Mouse (Mus musculus) heart, embryonic 12.5 days (tissue): ENCODE results near the gene Mst1. TPM values are rescaled to one million over a fixed set of nuclear protein-coding genes. Genes with fewer than 3 reads are reported as not detected.

Source experiments
- ATAC-seq: fragments of 200-750 bp; cut with Nextera tagmentation; 2 replicates; pipeline ENCODE4 v1.8.0; 2017; ENCODE audit warnings: moderate TSS enrichment, moderate library complexity; ENCODE audit not compliant: insufficient number of reproducible peaks, low FRiP score
- H3K27ac ChIP-seq: fragments of 300-500 bp; sonication (generic); 2 replicates; pipeline ENCODE4 v1.5.1; 2016; ENCODE audit warnings: mild to moderate bottlenecking, moderate library complexity; ENCODE audit not compliant: poor library complexity, severe bottlenecking
- H3K27me3 ChIP-seq: fragments of 300-500 bp; sonication (generic); replicated peaks from 2 replicates; pipeline ENCODE4 v1.6.1; 2016; ENCODE audit warnings: mild to moderate bottlenecking, moderate library complexity
- H3K36me3 ChIP-seq: fragments of 300-500 bp; sonication (generic); 2 replicates; pipeline ENCODE4 v1.6.1; 2016; ENCODE audit warnings: mild to moderate bottlenecking, moderate library complexity
- H3K4me1 ChIP-seq: fragments of 300-500 bp; sonication (generic); replicated peaks from 2 replicates; pipeline ENCODE4 v1.6.1; 2016; ENCODE audit warnings: mild to moderate bottlenecking
- H3K4me2 ChIP-seq: fragments of 300-500 bp; sonication (generic); 2 replicates; pipeline ENCODE4 v1.6.1; 2016; ENCODE audit warnings: mild to moderate bottlenecking, moderate library complexity
- H3K4me3 ChIP-seq: fragments of 300-500 bp; sonication (generic); 2 replicates; pipeline ENCODE4 v1.5.1; 2016; ENCODE audit warnings: mild to moderate bottlenecking
- H3K9ac ChIP-seq: fragments of 300-500 bp; sonication (generic); 2 replicates; pipeline ENCODE4 v1.6.1; 2016; ENCODE audit warnings: mild to moderate bottlenecking, moderate library complexity
- H3K9me3 ChIP-seq: fragments of 300-500 bp; sonication (generic); replicated peaks from 2 replicates; pipeline ENCODE4 v1.6.1; 2016; ENCODE audit warnings: mild to moderate bottlenecking, moderate library complexity
- WGBS: fragments of 180-500 bp; shearing (Covaris S2); methylation state at CpG from one replicate; pipeline ENCODE4 v1.1.7; 2016; 5-methylcytosine and 5-hydroxymethylcytosine counted together
- polyA plus RNA-seq: library from polyadenylated mRNA; unstranded; fragments of >200 nt; fragmentation: Nextera tagmentation; extraction: Ambion mirVana; gene quantifications from 2 replicates; pipeline ENCODE4 v1.2.1, GENCODE M21; 2016

Mst1 gene
- polyA plus RNA-seq, 1 experiment from 2014 or later, result 0.31 TPM

GRCm38 (mm10) chr9:108051184-108051930 is 28.9 kb upstream of the Mst1 start:
- H3K27ac ChIP-seq, result no peak overlapping the region
- no peak overlapping the region for H3K4me2 ChIP-seq
- peaks cover 52% of the 10 kb centered on the region for H3K4me1 ChIP-seq
- H3K4me3 ChIP-seq, result no peak overlapping the region
- peaks cover 72% of the 10 kb centered on the region for H3K36me3 ChIP-seq
- ATAC-seq, result no peak
- no peaks in the 10 kb centered on the region for H3K9me3 ChIP-seq
- no peak overlapping the region for H3K9ac ChIP-seq
- H3K27me3 ChIP-seq, result no peaks in the 10 kb centered on the region
- WGBS, result 93% methylated on average over 15 of the region's 15 CpGs

- no peak for ATAC-seq
- 82% methylated on average over 4 of the region's 4 CpGs for WGBS
- Histone ChIP-seq H3K36me3 (peaks cover 72% of the 10 kb centered on the region), H3K27me3 (no peaks in the 10 kb centered on the region), H3K9me3 (no peaks in the 10 kb centered on the region), H3K4me1 (peaks cover 48% of the 10 kb centered on the region), H3K4me3 (no peak overlapping the region), H3K4me2 (no peak overlapping the region), H3K9ac (no peak overlapping the region), H3K27ac (no peak overlapping the region)
Measured at GRCm38 (mm10) chr9:108051931-108052220, 28.4 kb upstream of the Mst1 start.

GRCm38 (mm10) chr9:108052411-108052810 is 27.8 kb upstream of the Mst1 start:
- no peak for ATAC-seq
- H3K36me3 ChIP-seq, result peaks cover 72% of the 10 kb centered on the region
- 74% methylated on average over 7 of the region's 7 CpGs for WGBS
- H3K4me2 ChIP-seq, result no peak overlapping the region
- H3K27ac ChIP-seq, result no peak overlapping the region
- no peaks in the 10 kb centered on the region for H3K9me3 ChIP-seq
- peaks cover 43% of the 10 kb centered on the region for H3K4me1 ChIP-seq
- 0 out of 2 replicates have a peak overlapping the region, but pooled peaks have one; percentile 22 for H3K9ac ChIP-seq
- H3K4me3 ChIP-seq, result no peak overlapping the region
- H3K27me3 ChIP-seq, result no peaks in the 10 kb centered on the region

- no peaks in the 10 kb centered on the region for H3K27me3 ChIP-seq
- H3K4me2 ChIP-seq, result peak within 1 kb of the TSS; percentile 62
- peak within 1 kb of the TSS; percentile 14; the same call in 1 of the 2 replicates for H3K27ac ChIP-seq
- H3K9ac ChIP-seq, result peak within 1 kb of the TSS; percentile 61; the same call in 1 of the 2 replicates
- ATAC-seq, result peak; percentile 34
- peaks cover 36% of the 10 kb centered on the region for H3K4me1 ChIP-seq
- H3K4me3 ChIP-seq, result peak within 1 kb of the TSS; percentile 24
- H3K9me3 ChIP-seq, result no peaks in the 10 kb centered on the region
- 55% methylated on average over 20 of the region's 20 CpGs for WGBS
- peaks cover 73% of the 10 kb centered on the region for H3K36me3 ChIP-seq
Measured at GRCm38 (mm10) chr9:108052885-108053664, 27.2 kb upstream of the Mst1 start, which contains the start of gene Amigo3. Amigo3 (plus strand) TSS chr9:108053159.

GRCm38 (mm10) chr9:108053665-108054225 is 26.5 kb upstream of the Mst1 start:
- no peak overlapping the region for H3K4me3 ChIP-seq
- no peaks in the 10 kb centered on the region for H3K9me3 ChIP-seq
- H3K4me1 ChIP-seq, result peaks cover 31% of the 10 kb centered on the region
- H3K4me2 ChIP-seq, result no peak overlapping the region
- H3K36me3 ChIP-seq, result peaks cover 80% of the 10 kb centered on the region
- WGBS, result 87% methylated on average over 15 of the region's 15 CpGs
- no peak for ATAC-seq
- no peaks in the 10 kb centered on the region for H3K27me3 ChIP-seq
- no peak overlapping the region for H3K27ac ChIP-seq
- H3K9ac ChIP-seq, result peak overlapping the region; percentile 61; the same call in 1 of the 2 replicates

- Histone ChIP-seq H3K9me3 (no peaks in the 10 kb centered on the region), H3K4me3 (no peak overlapping the region), H3K4me2 (no peak overlapping the region), H3K9ac (no peak overlapping the region), H3K27ac (no peak overlapping the region), H3K4me1 (peaks cover 30% of the 10 kb centered on the region), H3K36me3 (peaks cover 86% of the 10 kb centered on the region), H3K27me3 (no peaks in the 10 kb centered on the region)
- WGBS, result 85% methylated on average over 22 of the region's 22 CpGs
- ATAC-seq, result no peak
Measured at GRCm38 (mm10) chr9:108054331-108055040, 25.8 kb upstream of the Mst1 start.

- Histone ChIP-seq H3K36me3 (peaks cover 92% of the 10 kb centered on the region), H3K27me3 (no peaks in the 10 kb centered on the region)
- WGBS, result 57% methylated on average over 1 of the region's 1 CpGs
Measured at GRCm38 (mm10) chr9:108055061-108055460, 25.2 kb upstream of the Mst1 start.

GRCm38 (mm10) chr9:108055661-108056237 is 24.5 kb upstream of the Mst1 start:
- H3K4me2 ChIP-seq, result no peak overlapping the region
- H3K4me1 ChIP-seq, result peaks cover 24% of the 10 kb centered on the region
- ATAC-seq, result no peak
- WGBS, result 87% methylated on average over 6 of the region's 6 CpGs
- H3K4me3 ChIP-seq, result no peak overlapping the region
- H3K9ac ChIP-seq, result no peak overlapping the region
- H3K27ac ChIP-seq, result no peak overlapping the region
- peaks cover 89% of the 10 kb centered on the region for H3K36me3 ChIP-seq
- no peaks in the 10 kb centered on the region for H3K27me3 ChIP-seq
- no peaks in the 10 kb centered on the region for H3K9me3 ChIP-seq

More at GRCm38 (mm10) chr9:108055061-108055460, 25.2 kb upstream of the Mst1 start:
- H3K9ac ChIP-seq, result 0 out of 2 replicates have a peak overlapping the region, but pooled peaks have one; percentile 23
- no peak overlapping the region for H3K4me2 ChIP-seq
- no peak overlapping the region for H3K27ac ChIP-seq
- peaks cover 24% of the 10 kb centered on the region for H3K4me1 ChIP-seq
- H3K4me3 ChIP-seq, result no peak overlapping the region
- ATAC-seq, result no peak
- no peaks in the 10 kb centered on the region for H3K9me3 ChIP-seq

- 80% methylated on average over 28 of the region's 28 CpGs for WGBS
- Histone ChIP-seq H3K4me3 (no peak overlapping the region), H3K27ac (no peak overlapping the region), H3K9ac (no peak overlapping the region), H3K4me1 (peaks cover 25% of the 10 kb centered on the region), H3K4me2 (no peak overlapping the region), H3K36me3 (peaks cover 85% of the 10 kb centered on the region), H3K9me3 (no peaks in the 10 kb centered on the region), H3K27me3 (no peaks in the 10 kb centered on the region)
- no peak for ATAC-seq
Measured at GRCm38 (mm10) chr9:108056361-108057261, 23.6 kb upstream of the Mst1 start.

GRCm38 (mm10) chr9:108057262-108057562 is 23.0 kb upstream of the Mst1 start:
- Histone ChIP-seq H3K9ac (no peak overlapping the region), H3K4me1 (peaks cover 24% of the 10 kb centered on the region), H3K27ac (no peak overlapping the region), H3K9me3 (no peaks in the 10 kb centered on the region), H3K4me2 (no peak overlapping the region), H3K4me3 (no peak overlapping the region), H3K27me3 (no peaks in the 10 kb centered on the region), H3K36me3 (peaks cover 85% of the 10 kb centered on the region)
- no peak for ATAC-seq
- 90% methylated on average over 5 of the region's 5 CpGs for WGBS
